Mouse (Mus musculus): Measurements from ENCODE around the gene Pnpla8. TPM values are rescaled to one million over a fixed set of nuclear protein-coding genes. Genes with fewer than 3 reads are reported as not detected.

Gene Pnpla8
- polyA plus RNA-seq, 1 experiment from 2014 or later, result 69.4 TPM

- peak overlapping the region; percentile 68 for H3K4me3 ChIP-seq (ENCODE audit: low read length)
- ATAC-seq (ENCODE audit: low read depth), result peak; percentile 56; the same call in 1 of the 2 replicates
These were observed 634 bp downstream of the Pnpla8 start for GRCm38 (mm10) chr12:44221651-44222356.

GRCm38 (mm10) chr12:44223044-44223443 lies 1.9 kb downstream of the Pnpla8 start:
- Histone ChIP-seq H3K36me3 (ENCODE audit: control insufficient read depth, insufficient read depth, low read length) (no peaks in the 10 kb centered on the region), H3K9me3 (ENCODE audit: control insufficient read depth, low read length) (no peaks in the 10 kb centered on the region), H3K27ac (ENCODE audit: low read length) (no peak overlapping the region), H3K27me3 (ENCODE audit: control insufficient read depth, insufficient read depth, low read depth, low read length) (no peaks in the 10 kb centered on the region), H3K4me2 (ENCODE audit: low read depth, low read length) (no peak overlapping the region), H3K4me3 (ENCODE audit: low read length) (no peak overlapping the region), H3K4me1 (replicated peaks; ENCODE audit: control insufficient read depth, insufficient read depth, low read length) (no peaks in the 10 kb centered on the region), H3K9ac (ENCODE audit: low read length) (no peak overlapping the region)
- no peak for ATAC-seq (ENCODE audit: low read depth)
- WGBS, result 65% methylated on average over 3 of the region's 3 CpGs

More at GRCm38 (mm10) chr12:44221651-44222356, 634 bp downstream of the Pnpla8 start:
- H3K4me2 ChIP-seq (ENCODE audit: low read depth, low read length), result peak overlapping the region; percentile 88
- no peaks in the 10 kb centered on the region for H3K36me3 ChIP-seq (ENCODE audit: control insufficient read depth, insufficient read depth, low read length)
- no peaks in the 10 kb centered on the region for H3K27me3 ChIP-seq (ENCODE audit: control insufficient read depth, insufficient read depth, low read depth, low read length)
- 1% methylated on average over 77 of the region's 89 CpGs for WGBS
- H3K4me1 ChIP-seq (replicated peaks; ENCODE audit: control insufficient read depth, insufficient read depth, low read length), result no peaks in the 10 kb centered on the region
- no peak overlapping the region for H3K27ac ChIP-seq (ENCODE audit: low read length)
- peak overlapping the region; percentile 77 for H3K9ac ChIP-seq (ENCODE audit: low read length)
- no peaks in the 10 kb centered on the region for H3K9me3 ChIP-seq (ENCODE audit: control insufficient read depth, low read length)

- Histone ChIP-seq H3K4me3 (ENCODE audit: low read length) (no peak overlapping the region), H3K27ac (ENCODE audit: low read length) (no peak overlapping the region), H3K4me2 (ENCODE audit: low read depth, low read length) (no peak overlapping the region), H3K27me3 (ENCODE audit: control insufficient read depth, insufficient read depth, low read depth, low read length) (no peaks in the 10 kb centered on the region), H3K4me1 (replicated peaks; ENCODE audit: control insufficient read depth, insufficient read depth, low read length) (no peaks in the 10 kb centered on the region), H3K9me3 (ENCODE audit: control insufficient read depth, low read length) (no peaks in the 10 kb centered on the region), H3K36me3 (ENCODE audit: control insufficient read depth, insufficient read depth, low read length) (no peaks in the 10 kb centered on the region), H3K9ac (ENCODE audit: low read length) (no peak overlapping the region)
- ATAC-seq (ENCODE audit: low read depth), result no peak
- 63% methylated on average over 3 of the region's 3 CpGs for WGBS
These were observed 3.5 kb downstream of the Pnpla8 start for GRCm38 (mm10) chr12:44224650-44225049.

- H3K36me3 ChIP-seq (ENCODE audit: control insufficient read depth, insufficient read depth, low read length), result no peaks in the 10 kb centered on the region
- 71% methylated on average over 7 of the region's 7 CpGs for WGBS
- H3K9ac ChIP-seq (ENCODE audit: low read length), result no peak overlapping the region
- no peak for ATAC-seq (ENCODE audit: low read depth)
- H3K27me3 ChIP-seq (ENCODE audit: control insufficient read depth, insufficient read depth, low read depth, low read length), result no peaks in the 10 kb centered on the region
- H3K9me3 ChIP-seq (ENCODE audit: control insufficient read depth, low read length), result no peaks in the 10 kb centered on the region
- no peak overlapping the region for H3K27ac ChIP-seq (ENCODE audit: low read length)
- no peak overlapping the region for H3K4me2 ChIP-seq (ENCODE audit: low read depth, low read length)
- no peaks in the 10 kb centered on the region for H3K4me1 ChIP-seq (replicated peaks; ENCODE audit: control insufficient read depth, insufficient read depth, low read length)
- H3K4me3 ChIP-seq (ENCODE audit: low read length), result no peak overlapping the region
These were observed 19.9 kb downstream of the Pnpla8 start for GRCm38 (mm10) chr12:44241090-44241489.

- Histone ChIP-seq H3K4me2 (ENCODE audit: low read depth, low read length) (no peak overlapping the region), H3K9ac (ENCODE audit: low read length) (no peak overlapping the region), H3K9me3 (ENCODE audit: control insufficient read depth, low read length) (no peaks in the 10 kb centered on the region), H3K27me3 (ENCODE audit: control insufficient read depth, insufficient read depth, low read depth, low read length) (no peaks in the 10 kb centered on the region), H3K27ac (ENCODE audit: low read length) (no peak overlapping the region), H3K4me1 (replicated peaks; ENCODE audit: control insufficient read depth, insufficient read depth, low read length) (no peaks in the 10 kb centered on the region), H3K4me3 (ENCODE audit: low read length) (no peak overlapping the region), H3K36me3 (ENCODE audit: control insufficient read depth, insufficient read depth, low read length) (no peaks in the 10 kb centered on the region)
- no peak for ATAC-seq (ENCODE audit: low read depth)
- 88% methylated on average over 4 of the region's 4 CpGs for WGBS
These were observed 21.2 kb downstream of the Pnpla8 start for GRCm38 (mm10) chr12:44242407-44242806.

GRCm38 (mm10) chr12:44245739-44246138 lies 24.6 kb downstream of the Pnpla8 start:
- no peak overlapping the region for H3K4me2 ChIP-seq (ENCODE audit: low read depth, low read length)
- ATAC-seq (ENCODE audit: low read depth), result no peak
- no peak overlapping the region for H3K9ac ChIP-seq (ENCODE audit: low read length)
- no peak overlapping the region for H3K27ac ChIP-seq (ENCODE audit: low read length)
- WGBS, result 91% methylated on average over 3 of the region's 3 CpGs
- H3K36me3 ChIP-seq (ENCODE audit: control insufficient read depth, insufficient read depth, low read length), result no peaks in the 10 kb centered on the region
- no peak overlapping the region for H3K4me3 ChIP-seq (ENCODE audit: low read length)
- H3K4me1 ChIP-seq (replicated peaks; ENCODE audit: control insufficient read depth, insufficient read depth, low read length), result no peaks in the 10 kb centered on the region
- no peaks in the 10 kb centered on the region for H3K9me3 ChIP-seq (ENCODE audit: control insufficient read depth, low read length)
- H3K27me3 ChIP-seq (ENCODE audit: control insufficient read depth, insufficient read depth, low read depth, low read length), result no peaks in the 10 kb centered on the region

GRCm38 (mm10) chr12:44248309-44248977 lies 27.3 kb downstream of the Pnpla8 start:
- Histone ChIP-seq H3K9ac (ENCODE audit: low read length) (no peak overlapping the region), H3K4me1 (replicated peaks; ENCODE audit: control insufficient read depth, insufficient read depth, low read length) (no peaks in the 10 kb centered on the region), H3K4me3 (ENCODE audit: low read length) (no peak overlapping the region), H3K4me2 (ENCODE audit: low read depth, low read length) (no peak overlapping the region), H3K36me3 (ENCODE audit: control insufficient read depth, insufficient read depth, low read length) (no peaks in the 10 kb centered on the region), H3K27me3 (ENCODE audit: control insufficient read depth, insufficient read depth, low read depth, low read length) (no peaks in the 10 kb centered on the region), H3K27ac (ENCODE audit: low read length) (no peak overlapping the region), H3K9me3 (ENCODE audit: control insufficient read depth, low read length) (no peaks in the 10 kb centered on the region)
- WGBS, result 50% methylated on average over 9 of the region's 9 CpGs
- no peak for ATAC-seq (ENCODE audit: low read depth)

- Histone ChIP-seq H3K4me3 (ENCODE audit: low read length) (no peak overlapping the region), H3K27ac (ENCODE audit: low read length) (no peak overlapping the region), H3K27me3 (ENCODE audit: control insufficient read depth, insufficient read depth, low read depth, low read length) (no peaks in the 10 kb centered on the region), H3K4me1 (replicated peaks; ENCODE audit: control insufficient read depth, insufficient read depth, low read length) (no peaks in the 10 kb centered on the region), H3K9ac (ENCODE audit: low read length) (no peak overlapping the region), H3K4me2 (ENCODE audit: low read depth, low read length) (no peak overlapping the region), H3K36me3 (ENCODE audit: control insufficient read depth, insufficient read depth, low read length) (no peaks in the 10 kb centered on the region), H3K9me3 (ENCODE audit: control insufficient read depth, low read length) (no peaks in the 10 kb centered on the region)
- ATAC-seq (ENCODE audit: low read depth), result no peak
These were observed 41.4 kb downstream of the Pnpla8 start for GRCm38 (mm10) chr12:44262612-44263011.

GRCm38 (mm10) chr12:44265651-44266050 lies 44.5 kb downstream of the Pnpla8 start:
- WGBS, result 76% methylated on average over 3 of the region's 3 CpGs
- no peak overlapping the region for H3K4me3 ChIP-seq (ENCODE audit: low read length)
- no peaks in the 10 kb centered on the region for H3K27me3 ChIP-seq (ENCODE audit: control insufficient read depth, insufficient read depth, low read depth, low read length)
- H3K36me3 ChIP-seq (ENCODE audit: control insufficient read depth, insufficient read depth, low read length), result no peaks in the 10 kb centered on the region
- no peak for ATAC-seq (ENCODE audit: low read depth)
- H3K4me1 ChIP-seq (replicated peaks; ENCODE audit: control insufficient read depth, insufficient read depth, low read length), result peaks cover 6% of the 10 kb centered on the region; the same call in 1 of the 2 replicates
- no peak overlapping the region for H3K4me2 ChIP-seq (ENCODE audit: low read depth, low read length)
- no peaks in the 10 kb centered on the region for H3K9me3 ChIP-seq (ENCODE audit: control insufficient read depth, low read length)
- H3K9ac ChIP-seq (ENCODE audit: low read length), result no peak overlapping the region
- H3K27ac ChIP-seq (ENCODE audit: low read length), result no peak overlapping the region
